Mouse (Mus musculus) right cerebral cortex, postnatal 4 days (tissue): ENCODE results near the gene Sdcbp2.
"Not testable (repeated sequence)": the region's sequence is repeated elsewhere in the genome, so short reads cannot be mapped to it uniquely, and the experiment has no call there.

Source experiments
- DNase-seq: peaks from one replicate; pipeline ENCODE4 v3.0.0-alpha.2; 2022

Gene Sdcbp2

GRCm38 (mm10) chr2:151573667-151574066 is 1.2 kb downstream of the Sdcbp2 start:
- no peak for DNase-seq

DNA sequence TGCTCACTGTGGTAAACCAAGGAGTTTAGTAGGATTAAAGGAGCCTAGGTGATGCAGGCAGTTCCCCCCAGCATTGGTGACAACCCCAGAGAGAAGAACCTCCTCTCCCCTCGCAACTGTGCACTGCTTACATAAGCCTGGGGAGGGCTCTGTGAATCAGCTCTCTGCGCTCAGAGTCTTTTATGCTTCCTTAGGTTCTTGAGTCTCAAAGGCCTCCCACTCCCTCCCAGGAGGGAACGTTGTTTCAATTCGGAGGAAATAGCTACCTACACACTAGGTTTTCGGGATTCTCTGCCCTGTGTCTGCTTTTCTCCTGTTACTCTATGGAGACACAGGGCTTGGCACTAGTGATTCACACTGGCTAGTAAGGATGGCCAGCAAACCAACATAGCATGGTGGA is 2.2 kb downstream of the Sdcbp2 start:
- DNase-seq = no peak

DNA sequence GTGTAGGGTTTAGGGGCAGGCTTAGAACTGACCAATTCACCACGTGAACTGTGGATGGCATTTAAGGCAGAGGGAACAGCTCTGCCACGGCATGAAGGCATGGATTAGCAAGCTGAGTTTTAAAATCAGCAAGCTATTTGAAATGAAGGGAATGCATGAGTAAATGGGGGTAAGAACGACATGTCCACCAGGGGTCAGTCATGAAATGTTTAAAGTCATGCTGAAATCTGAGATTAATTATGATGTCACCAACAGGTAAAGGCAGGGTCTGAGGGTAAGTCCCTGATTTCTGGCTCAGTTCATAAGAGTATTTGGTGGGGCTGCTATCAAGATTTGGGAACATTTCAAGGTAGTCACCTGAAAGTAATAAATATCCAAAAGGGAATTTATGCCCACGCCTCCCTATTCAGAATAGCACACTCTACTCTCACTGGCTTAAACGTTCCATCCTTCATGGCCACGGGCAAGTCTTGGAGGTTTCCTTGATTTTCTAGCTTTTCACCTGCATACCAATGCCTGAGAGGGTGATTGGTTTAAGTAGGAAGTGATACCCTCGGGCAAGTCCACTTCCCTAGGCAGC is 2.8 kb downstream of the Sdcbp2 start:
- no peak for DNase-seq

DNA sequence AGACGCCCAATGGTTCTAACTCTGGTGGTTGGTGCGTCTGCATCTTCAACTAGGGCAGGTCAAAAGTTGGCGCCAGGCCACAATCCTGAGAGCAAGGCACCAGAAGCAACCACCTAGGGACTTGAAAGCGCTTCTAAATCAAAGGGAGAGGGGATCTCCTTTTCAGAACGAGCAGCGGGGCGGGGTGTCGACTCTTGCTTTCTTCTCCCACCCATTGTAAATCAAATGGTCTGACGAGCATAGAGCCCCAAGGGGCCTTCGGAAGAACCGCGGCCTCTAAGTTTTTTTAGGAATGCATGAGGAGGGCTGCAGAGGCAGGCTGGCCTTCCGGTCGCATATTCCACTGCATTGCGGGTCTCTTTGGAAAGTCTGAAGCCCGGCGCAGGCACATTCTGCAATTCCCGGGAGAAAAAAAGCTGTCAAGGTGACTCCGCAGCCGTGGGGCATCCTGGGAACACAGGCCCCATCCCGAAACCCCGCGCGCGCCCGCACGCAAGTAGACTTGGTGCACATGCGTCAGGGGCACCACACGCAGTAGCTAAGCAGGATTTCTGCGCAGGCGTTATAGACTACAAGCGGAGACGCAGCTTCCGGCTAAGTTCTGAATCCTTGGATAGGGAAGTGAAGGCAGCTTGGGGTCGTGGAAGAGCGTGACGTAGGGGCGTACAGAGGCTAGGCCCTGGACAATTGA is 3.4 kb downstream of the Sdcbp2 start:
- peak; percentile 92 for DNase-seq

- no peak for DNase-seq
Measured at GRCm38 (mm10) chr2:151579183-151579582, 6.8 kb downstream of the Sdcbp2 start.

DNA sequence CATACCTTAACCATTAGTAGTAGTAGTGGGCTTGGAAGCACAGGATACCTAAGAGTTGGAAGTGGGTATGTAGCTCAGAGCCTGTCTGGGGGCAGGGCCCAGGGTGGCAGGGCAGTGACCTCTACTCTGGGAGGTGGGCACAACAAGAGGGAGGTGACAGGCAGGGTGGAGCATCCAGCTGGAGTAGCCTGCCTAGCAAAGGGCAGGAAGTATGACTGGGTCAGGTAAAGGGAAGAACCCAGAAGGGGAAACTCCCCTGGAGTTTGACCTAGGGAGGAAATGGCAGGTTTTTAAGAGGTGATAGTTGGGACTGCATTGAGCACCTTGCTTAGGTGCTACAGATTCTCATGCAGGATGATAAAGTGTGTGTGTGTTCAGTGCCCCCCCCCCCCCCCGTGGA is 8.5 kb downstream of the Sdcbp2 start:
- no peak for DNase-seq

DNA sequence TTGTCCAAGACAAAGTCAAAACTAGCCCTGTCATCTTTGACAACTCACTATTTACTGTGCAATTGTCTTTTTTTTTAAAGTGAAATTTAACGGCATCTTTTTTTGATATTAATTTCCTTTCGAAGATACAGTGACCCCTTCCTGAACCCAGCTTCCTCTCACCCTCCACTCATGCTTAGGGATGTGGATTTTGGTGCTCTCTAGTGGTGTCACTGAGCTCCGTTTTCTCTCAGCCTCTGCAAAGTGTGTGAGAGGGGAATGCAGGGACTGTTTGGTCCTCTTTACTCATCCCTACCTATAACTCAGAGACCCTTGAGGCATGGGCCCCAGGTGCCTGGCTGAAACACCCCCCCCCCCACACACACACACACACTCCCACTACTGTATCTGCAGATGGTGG is 13.5 kb downstream of the Sdcbp2 start:
- no peak for DNase-seq

- no peak for DNase-seq
Measured at GRCm38 (mm10) chr2:151586807-151587206, 14.4 kb downstream of the Sdcbp2 start.

- DNase-seq = no peak
Measured at GRCm38 (mm10) chr2:151587306-151587705, 14.9 kb downstream of the Sdcbp2 start.

DNA sequence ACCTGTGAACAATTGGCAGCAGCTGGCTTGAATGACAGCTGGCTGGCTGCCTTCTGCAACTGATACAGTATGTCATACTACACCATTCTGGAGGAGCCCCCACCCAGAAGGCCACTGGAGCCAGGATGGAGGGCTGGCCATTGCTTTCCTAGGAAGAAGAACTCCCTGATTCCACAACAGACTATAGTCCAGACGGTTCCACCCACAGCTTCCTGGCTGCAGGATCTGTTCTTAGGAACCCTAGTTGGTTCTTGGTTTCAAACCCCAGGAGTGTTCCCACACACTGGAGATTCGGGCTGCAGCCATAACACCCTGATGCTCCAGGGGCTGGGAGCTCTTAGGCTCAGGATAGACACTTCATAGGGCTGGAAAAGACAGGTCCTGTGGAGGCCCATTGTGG is 25.6 kb downstream of the Sdcbp2 start:
- no peak for DNase-seq

GRCm38 (mm10) chr2:151602106-151602505 is 29.7 kb downstream of the Sdcbp2 start:
- no peak for DNase-seq

DNA sequence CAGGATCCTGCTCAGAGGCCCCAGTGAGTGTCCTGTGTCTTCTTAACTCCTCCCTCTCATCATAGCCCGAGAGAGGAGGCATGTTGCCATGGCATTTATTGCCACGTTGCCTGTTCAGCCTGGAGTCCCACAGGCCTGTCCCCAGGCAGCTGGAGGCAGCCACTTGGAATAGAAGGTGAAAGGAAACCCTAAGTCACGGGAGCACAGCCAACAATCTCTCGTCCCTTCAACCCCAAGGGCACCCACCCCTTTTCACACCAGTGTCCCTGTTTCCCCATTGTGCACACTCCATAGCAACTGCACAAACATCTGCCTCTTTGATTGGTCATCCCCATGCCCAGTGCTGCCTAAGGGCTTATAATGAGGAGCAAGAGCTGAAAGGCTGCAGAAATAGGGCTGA is 31.2 kb downstream of the Sdcbp2 start:
- peak; percentile 31 for DNase-seq

GRCm38 (mm10) chr2:151605437-151605987 is 33.1 kb downstream of the Sdcbp2 start:
- DNase-seq = peak; percentile 43

DNA sequence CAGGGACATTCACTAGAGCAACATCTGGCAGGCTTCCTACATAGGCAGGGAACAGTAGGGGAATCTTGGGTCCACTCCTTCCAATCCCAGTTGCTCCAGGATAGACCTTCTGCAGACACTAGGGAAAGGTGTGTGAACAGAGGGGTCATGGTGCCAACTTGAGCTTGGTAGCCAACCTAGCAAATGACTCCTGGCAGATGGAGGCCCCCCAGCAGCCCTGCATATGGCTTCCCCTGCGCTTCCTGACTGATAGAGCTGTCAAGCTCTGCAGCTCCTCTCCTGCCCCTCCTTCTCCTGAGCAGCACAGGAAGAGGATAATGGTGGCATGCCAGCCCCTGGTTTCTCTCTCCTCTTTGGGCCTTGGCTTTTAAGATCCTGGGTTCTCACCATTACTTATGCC is 36.0 kb downstream of the Sdcbp2 start:
- DNase-seq = no peak

DNA sequence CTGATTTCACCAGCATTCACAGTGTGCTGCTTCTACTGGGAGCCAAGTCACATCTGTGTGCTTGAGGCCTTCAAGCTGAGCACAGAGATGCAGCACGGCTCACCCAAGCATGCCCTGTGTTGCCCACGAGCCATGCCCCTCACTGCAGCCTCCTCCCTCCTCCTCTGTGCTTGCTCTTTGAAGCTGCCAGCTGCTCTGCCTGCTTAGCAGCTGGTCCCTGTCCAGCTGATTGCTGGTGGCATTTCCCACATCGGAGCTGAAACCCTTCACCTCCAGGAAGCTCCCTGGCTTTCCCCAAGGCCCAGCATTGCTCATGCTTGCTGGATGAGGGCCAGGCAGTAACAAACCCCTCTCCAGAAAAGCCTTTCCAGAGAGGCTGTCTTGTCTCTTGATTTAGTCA is 37.6 kb downstream of the Sdcbp2 start:
- no peak for DNase-seq

DNA sequence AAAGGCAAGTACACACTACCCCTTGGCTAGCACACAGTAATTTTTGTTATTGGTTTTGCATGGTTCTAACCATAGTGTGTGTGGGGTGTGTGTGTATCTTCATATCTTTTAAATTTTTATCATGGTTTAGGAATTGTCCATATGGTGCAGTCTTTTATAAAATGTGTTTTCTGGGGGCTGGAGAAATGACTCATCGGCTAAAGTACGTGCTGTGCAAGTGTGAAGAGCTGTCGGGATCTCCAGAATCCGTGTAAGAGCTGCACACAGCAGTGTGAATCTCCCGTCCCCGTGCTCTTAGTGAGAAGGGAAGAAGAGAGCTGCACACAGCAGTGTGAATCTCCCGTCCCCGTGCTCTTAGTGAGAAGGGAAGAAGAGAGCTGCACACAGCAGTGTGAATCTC is 43.4 kb downstream of the Sdcbp2 start:
- not testable (repeated sequence) for DNase-seq

GRCm38 (mm10) chr2:151616551-151617329 is 44.3 kb downstream of the Sdcbp2 start:
- DNase-seq = no peak

DNA sequence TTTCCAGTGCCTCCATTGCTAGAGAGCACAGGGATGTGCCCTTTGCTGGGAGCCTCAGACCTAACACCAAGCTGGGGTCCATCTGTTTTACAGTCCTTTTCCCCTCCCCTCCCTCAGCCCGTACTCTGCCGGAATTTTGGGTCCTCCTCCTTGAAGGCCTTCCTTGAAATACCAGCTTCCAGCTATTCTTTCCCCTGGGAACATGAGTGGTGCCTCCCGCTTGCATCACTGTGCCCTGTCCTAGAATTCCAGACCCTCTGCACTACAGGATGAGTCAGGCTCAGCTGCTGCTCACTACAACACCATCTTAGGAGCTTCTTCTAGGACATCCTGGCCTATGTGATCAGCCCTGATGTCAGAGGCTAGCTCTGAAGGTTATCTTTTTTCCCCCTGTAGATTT is 51.4 kb downstream of the Sdcbp2 start:
- DNase-seq = no peak

- DNase-seq = no peak
Measured at GRCm38 (mm10) chr2:151626296-151626695, 53.9 kb downstream of the Sdcbp2 start.

GRCm38 (mm10) chr2:151628011-151628410 is 55.6 kb downstream of the Sdcbp2 start:
- no peak for DNase-seq

- no peak for DNase-seq
Measured at GRCm38 (mm10) chr2:151629310-151629709, 56.9 kb downstream of the Sdcbp2 start.

DNA sequence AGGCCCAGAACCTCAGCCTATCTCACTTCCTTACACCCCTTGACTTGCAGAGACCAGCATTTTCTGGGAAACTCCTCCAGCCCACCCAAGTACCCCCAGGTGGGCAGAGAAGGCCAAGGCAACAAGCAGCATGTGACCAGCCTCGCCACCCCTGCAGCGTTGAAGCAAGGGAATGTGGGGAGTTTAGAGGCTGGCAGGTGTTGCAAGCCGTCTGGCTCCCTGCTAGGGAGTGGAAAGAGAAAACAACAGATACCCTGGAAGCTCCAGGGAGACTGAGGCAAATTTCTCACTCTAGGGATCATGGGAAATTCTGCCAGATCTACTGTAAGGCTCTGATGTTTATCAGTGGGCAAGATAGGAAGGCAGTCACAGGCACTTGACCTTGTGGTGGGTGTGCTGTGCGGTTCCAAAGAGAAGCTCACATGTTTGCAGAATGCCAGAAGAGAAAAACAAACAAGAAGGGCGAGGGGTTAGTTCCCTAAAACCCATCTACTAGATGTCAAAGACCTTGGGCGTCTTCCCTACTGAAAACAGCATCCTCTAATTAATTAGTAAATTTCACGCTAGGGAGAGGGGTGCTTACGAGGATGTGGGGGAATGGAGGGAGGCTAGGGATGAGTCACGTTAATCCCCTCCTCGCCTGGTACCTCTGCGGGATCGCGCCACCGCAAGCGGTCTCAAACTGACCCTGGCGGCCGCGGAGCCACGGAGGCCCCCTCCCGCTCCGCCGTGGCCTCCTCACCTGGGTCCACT is 59.2 kb downstream of the Sdcbp2 start:
- no peak for DNase-seq

DNA sequence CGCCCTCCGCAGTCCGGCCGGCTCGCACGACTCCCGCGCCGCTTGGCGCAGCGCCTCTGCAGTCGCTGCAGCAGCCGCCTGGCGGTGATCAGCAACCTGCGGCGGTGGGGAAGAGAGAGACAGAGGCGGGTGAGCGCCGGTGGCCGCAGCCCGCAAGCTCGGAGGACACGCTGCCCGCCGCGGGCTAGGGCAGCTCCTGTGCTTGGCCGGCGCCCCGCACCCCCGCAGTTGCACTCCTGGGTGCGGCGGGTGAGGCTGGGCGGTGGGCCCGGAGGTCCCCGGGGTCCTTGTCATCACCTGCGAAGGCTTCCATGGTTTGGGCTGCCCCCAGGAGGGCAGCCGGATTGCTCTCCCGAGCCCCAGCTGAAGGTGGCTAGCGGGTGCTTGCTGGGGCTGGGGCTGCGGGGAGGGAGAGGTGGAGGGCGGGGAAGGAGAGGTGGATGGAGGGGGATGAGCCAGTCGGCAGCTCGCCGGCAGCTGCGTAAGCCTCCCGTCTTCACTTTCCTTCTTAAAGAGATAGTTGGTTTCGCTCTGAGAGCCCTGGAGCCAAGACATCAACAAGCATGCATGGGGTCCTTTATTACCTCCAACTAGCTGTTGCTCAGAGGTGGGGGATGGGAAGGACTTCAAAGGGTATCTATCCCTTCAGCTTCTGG is 59.9 kb downstream of the Sdcbp2 start, which contains the start of gene Snph:
TSS of gene Snph (minus strand) at position 435 of the 656 bp plus-strand sequence.
- DNase-seq = peak; percentile 72
